Mouse (Mus musculus): ENCODE measurements around the gene Slc7a4. TPM values are rescaled to one million over a fixed set of nuclear protein-coding genes. Genes with fewer than 3 reads are reported as not detected.
"Not testable (repeated sequence)": the region's sequence is repeated elsewhere in the genome, so short reads cannot be mapped to it uniquely, and the experiment has no call there.

Slc7a4 gene
- polyA plus RNA-seq (2015; fragmentation: Nextera tagmentation; extraction: Ambion mirVana), result 5.5 and 6.0 TPM in 2 replicates

GRCm38 (mm10) chr16:17583064-17583463, at the start of gene Slc7a4:
Gene Slc7a4, minus strand, starts transcription at chr16:17583214.
- H3K27me3 ChIP-seq, result peaks cover 7% of the 10 kb centered on the region
- ATAC-seq (ENCODE audit: insufficient number of reproducible peaks, insufficient read depth, low FRiP score, low TSS enrichment, low read depth), result no peak
- no peak within 1 kb of the TSS for H3K4me2 ChIP-seq
- H3K36me3 ChIP-seq, result no peaks in the 10 kb centered on the region
- WGBS, result 15% methylated on average over 8 of the region's 8 CpGs
- no peaks in the 10 kb centered on the region for H3K4me1 ChIP-seq
- no peak within 1 kb of the TSS for H3K9ac ChIP-seq
- H3K4me3 ChIP-seq, result no peak within 1 kb of the TSS
- H3K27ac ChIP-seq, result no peak within 1 kb of the TSS
- no peaks in the 10 kb centered on the region for H3K9me3 ChIP-seq

- WGBS, result 99% methylated on average over 2 of the region's 2 CpGs
- H3K9me3 ChIP-seq, result no peaks in the 10 kb centered on the region
- H3K27me3 ChIP-seq, result no peaks in the 10 kb centered on the region
- no peak overlapping the region for H3K4me2 ChIP-seq
- H3K4me1 ChIP-seq, result no peaks in the 10 kb centered on the region
- no peak overlapping the region for H3K4me3 ChIP-seq
- peaks cover 89% of the 10 kb centered on the region for H3K36me3 ChIP-seq
- H3K9ac ChIP-seq, result no peak overlapping the region
- no peak for ATAC-seq (ENCODE audit: insufficient number of reproducible peaks, insufficient read depth, low FRiP score, low TSS enrichment, low read depth)
- no peak overlapping the region for H3K27ac ChIP-seq
These were observed 49.6 kb upstream of the Slc7a4 start for GRCm38 (mm10) chr16:17632580-17632979.

GRCm38 (mm10) chr16:17626269-17626555, 43.2 kb upstream of the Slc7a4 start:
- Histone ChIP-seq H3K27me3 (no peaks in the 10 kb centered on the region), H3K4me1 (no peaks in the 10 kb centered on the region), H3K27ac (no peak overlapping the region), H3K9me3 (no peaks in the 10 kb centered on the region), H3K9ac (no peak overlapping the region), H3K36me3 (peaks cover 83% of the 10 kb centered on the region), H3K4me3 (no peak overlapping the region), H3K4me2 (no peak overlapping the region)
- ATAC-seq (ENCODE audit: insufficient number of reproducible peaks, insufficient read depth, low FRiP score, low TSS enrichment, low read depth), result no peak
- WGBS, result 91% methylated on average over 5 of the region's 5 CpGs

GRCm38 (mm10) chr16:17625488-17626268, 42.7 kb upstream of the Slc7a4 start:
- ATAC-seq (ENCODE audit: insufficient number of reproducible peaks, insufficient read depth, low FRiP score, low TSS enrichment, low read depth), result no peak
- Histone ChIP-seq H3K27ac (no peak overlapping the region), H3K4me3 (no peak overlapping the region), H3K27me3 (no peaks in the 10 kb centered on the region), H3K4me1 (peaks cover under 1% of the 10 kb centered on the region), H3K4me2 (no peak overlapping the region), H3K36me3 (peaks cover 80% of the 10 kb centered on the region), H3K9me3 (no peaks in the 10 kb centered on the region), H3K9ac (no peak overlapping the region)
- 72% methylated on average over 8 of the region's 8 CpGs for WGBS

GRCm38 (mm10) chr16:17621936-17622335, 38.9 kb upstream of the Slc7a4 start:
- ATAC-seq (ENCODE audit: insufficient number of reproducible peaks, insufficient read depth, low FRiP score, low TSS enrichment, low read depth), result no peak
- Histone ChIP-seq H3K4me2 (no peak overlapping the region), H3K36me3 (peaks cover 42% of the 10 kb centered on the region), H3K27ac (no peak overlapping the region), H3K4me1 (peaks cover 14% of the 10 kb centered on the region), H3K4me3 (no peak overlapping the region), H3K9ac (no peak overlapping the region), H3K9me3 (no peaks in the 10 kb centered on the region), H3K27me3 (no peaks in the 10 kb centered on the region)
- 88% methylated on average over 1 of the region's 1 CpGs for WGBS

- Histone ChIP-seq H3K36me3 (peaks cover 19% of the 10 kb centered on the region), H3K4me1 (peaks cover 14% of the 10 kb centered on the region), H3K27me3 (no peaks in the 10 kb centered on the region), H3K9ac (peak within 1 kb of the TSS; percentile 94), H3K27ac (no peak within 1 kb of the TSS), H3K4me2 (peak within 1 kb of the TSS; percentile 87), H3K4me3 (peak within 1 kb of the TSS; percentile 98), H3K9me3 (no peaks in the 10 kb centered on the region)
- WGBS, result 2% methylated on average over 60 of the region's 60 CpGs
- ATAC-seq (ENCODE audit: insufficient number of reproducible peaks, insufficient read depth, low FRiP score, low TSS enrichment, low read depth), result peak; percentile 69
These were observed 36.4 kb upstream of the Slc7a4 start, which contains the start of gene Smpd4 for GRCm38 (mm10) chr16:17619198-17620105. Gene Smpd4, plus strand, starts transcription at chr16:17619354.

- Histone ChIP-seq H3K36me3 (peaks cover 19% of the 10 kb centered on the region), H3K27ac (no peak overlapping the region), H3K27me3 (no peaks in the 10 kb centered on the region), H3K9ac (no peak overlapping the region), H3K4me2 (peak overlapping the region; percentile 36), H3K9me3 (no peaks in the 10 kb centered on the region), H3K4me1 (peaks cover 14% of the 10 kb centered on the region), H3K4me3 (no peak overlapping the region)
- 18% methylated on average over 13 of the region's 13 CpGs for WGBS
- ATAC-seq (ENCODE audit: insufficient number of reproducible peaks, insufficient read depth, low FRiP score, low TSS enrichment, low read depth), result 0 out of 2 replicates have a peak, but pooled peaks have one; percentile 20
These were observed 35.0 kb upstream of the Slc7a4 start for GRCm38 (mm10) chr16:17617922-17618565.

- Histone ChIP-seq H3K9me3 (no peaks in the 10 kb centered on the region), H3K4me2 (no peak overlapping the region), H3K4me3 (no peak overlapping the region), H3K36me3 (0 out of 2 replicates have a peak, but pooled peaks cover 2% of the 10 kb centered on the region), H3K9ac (no peak overlapping the region), H3K27ac (no peak overlapping the region), H3K27me3 (no peaks in the 10 kb centered on the region), H3K4me1 (peaks cover 14% of the 10 kb centered on the region)
- 78% methylated on average over 5 of the region's 5 CpGs for WGBS
- no peak for ATAC-seq (ENCODE audit: insufficient number of reproducible peaks, insufficient read depth, low FRiP score, low TSS enrichment, low read depth)
These were observed 33.2 kb upstream of the Slc7a4 start for GRCm38 (mm10) chr16:17616212-17616611.

- 90% methylated on average over 6 of the region's 6 CpGs for WGBS
- H3K4me2 ChIP-seq; H3K4me1 ChIP-seq; ATAC-seq (ENCODE audit: insufficient number of reproducible peaks, insufficient read depth, low FRiP score, low TSS enrichment, low read depth); H3K27me3 ChIP-seq; H3K9me3 ChIP-seq; H3K27ac ChIP-seq; H3K36me3 ChIP-seq; H3K9ac ChIP-seq; H3K4me3 ChIP-seq: not testable (repeated sequence)
These were observed 31.7 kb upstream of the Slc7a4 start for GRCm38 (mm10) chr16:17614740-17615139.

- 70% methylated on average over 4 of the region's 4 CpGs for WGBS
- H3K4me3 ChIP-seq, result no peak overlapping the region
- H3K9me3 ChIP-seq, result no peaks in the 10 kb centered on the region
- no peak overlapping the region for H3K27ac ChIP-seq
- H3K9ac ChIP-seq, result no peak overlapping the region
- H3K4me2 ChIP-seq, result no peak overlapping the region
- H3K4me1 ChIP-seq, result no peaks in the 10 kb centered on the region
- no peaks in the 10 kb centered on the region for H3K36me3 ChIP-seq
- H3K27me3 ChIP-seq, result no peaks in the 10 kb centered on the region
- no peak for ATAC-seq (ENCODE audit: insufficient number of reproducible peaks, insufficient read depth, low FRiP score, low TSS enrichment, low read depth)
These were observed 28.4 kb upstream of the Slc7a4 start for GRCm38 (mm10) chr16:17611383-17611782.

GRCm38 (mm10) chr16:17605684-17606083, 22.7 kb upstream of the Slc7a4 start:
- ATAC-seq (ENCODE audit: insufficient number of reproducible peaks, insufficient read depth, low FRiP score, low TSS enrichment, low read depth), result no peak
- 71% methylated on average over 5 of the region's 5 CpGs for WGBS

More at GRCm38 (mm10) chr16:17605684-17606083, 22.7 kb upstream of the Slc7a4 start:
- H3K9ac ChIP-seq, result no peak overlapping the region
- no peak overlapping the region for H3K4me2 ChIP-seq
- no peaks in the 10 kb centered on the region for H3K36me3 ChIP-seq
- no peaks in the 10 kb centered on the region for H3K4me1 ChIP-seq
- no peaks in the 10 kb centered on the region for H3K9me3 ChIP-seq
- H3K27me3 ChIP-seq, result no peaks in the 10 kb centered on the region
- no peak overlapping the region for H3K27ac ChIP-seq
- H3K4me3 ChIP-seq, result no peak overlapping the region
